ENCODE assay signal across 11 mouse cellular contexts in the genomic region with DNA sequence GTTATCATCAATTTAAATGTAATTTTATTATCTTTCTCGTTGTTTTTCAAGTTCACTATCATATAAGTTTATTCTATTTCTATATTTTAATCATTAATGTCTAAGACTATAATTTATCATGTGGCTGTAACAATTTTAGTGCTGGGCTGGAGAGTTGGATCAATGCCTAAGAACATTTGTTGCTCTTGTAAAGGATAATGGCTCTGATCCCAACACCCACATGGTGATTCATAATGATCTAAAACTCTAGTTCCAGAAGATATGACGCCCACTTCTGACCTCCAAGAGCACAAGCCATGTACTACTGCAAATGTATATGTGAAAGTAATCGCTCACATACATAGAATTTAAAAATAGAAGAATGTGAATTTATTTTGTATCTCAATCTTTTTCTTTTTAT.
"Had no signal": no experiment of that assay in that cellular context is flagged by ENCODE, and none has a peak within 500 bp of the region (broad histone marks: within the 10 kb centered on the region; RNA-seq: fewer than 3 reads in every experiment).

No protein-coding gene starts in this region.

- DNase-seq: kidney, adult 11 months; kidney, adult 9 months; kidney, postnatal 14 days; lung, adult 18-20 months; lung, postnatal 10 days; lung, postnatal 4 days; retina, postnatal 1 day; right cerebral cortex, postnatal 4 days; spleen, adult 18-20 months; thymus, adult 2 months; thymus, postnatal 25 days had no signal
